Comparison of ENCODE assay signal across 8 mouse cellular contexts in the genomic region with DNA sequence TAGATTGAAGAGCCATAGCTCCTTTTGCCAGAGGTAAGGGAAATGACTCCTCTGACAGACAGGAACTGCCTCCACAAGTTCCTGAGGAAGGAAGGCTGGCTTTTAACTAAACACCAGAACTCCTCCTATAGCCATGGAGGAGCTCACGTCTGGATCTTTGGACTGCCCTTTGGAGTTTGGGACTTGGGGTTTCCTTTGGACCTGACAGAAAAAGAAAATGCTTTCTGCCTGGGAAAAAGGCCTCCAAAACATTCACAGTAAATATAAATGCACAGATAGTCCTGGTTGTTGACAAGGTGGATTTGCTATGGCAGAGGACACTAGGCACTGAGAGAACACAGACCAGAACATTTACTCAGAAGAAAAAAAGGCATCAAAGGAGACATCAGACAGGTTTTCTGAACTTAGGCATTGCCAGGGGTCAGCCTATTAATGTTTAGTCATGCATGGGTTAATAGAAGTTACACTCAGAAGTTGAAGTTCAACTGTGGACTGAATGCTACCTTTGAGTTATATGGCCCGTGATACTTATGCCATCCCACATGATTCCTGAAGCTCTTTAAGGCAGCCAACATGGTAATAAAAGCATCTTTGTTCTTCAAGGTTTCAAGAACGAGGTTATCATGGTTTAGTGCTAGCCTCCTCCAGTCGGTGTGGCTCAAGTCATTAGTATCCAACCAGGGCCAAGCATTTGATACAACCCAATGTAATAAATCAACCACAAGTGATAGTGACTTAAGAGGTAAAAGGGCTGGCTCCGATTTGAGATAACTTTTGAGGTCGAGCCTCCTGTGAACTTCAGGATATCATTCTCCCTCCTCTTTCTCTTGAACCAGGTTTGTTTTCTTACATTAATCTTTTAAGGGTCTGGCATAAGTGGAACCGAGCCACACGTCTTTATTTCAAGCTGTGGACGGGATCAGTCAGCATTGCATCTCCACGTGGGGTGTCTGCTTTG. TPM values are rescaled to one million over a fixed set of nuclear protein-coding genes. Genes with fewer than 3 reads are reported as not detected.
DNase-seq lines count a peak whose midpoint lies in the region; ATAC-seq and TF ChIP-seq lines count a peak whose summit lies in the region.

No protein-coding gene starts in this region.

- no peak overlapping the region for H3K27ac ChIP-seq in ES-E14 (ENCODE audit: insufficient read depth, low read depth, low read length, poor library complexity, severe bottlenecking)
- H3K27ac ChIP-seq in hindbrain, embryonic 13.5 days: no peak overlapping the region
- peak overlapping the region; percentile 68 for H3K27ac ChIP-seq in liver, embryonic 12.5 days

- WGBS in hindbrain, embryonic 13.5 days: 20% methylated on average over 10 of the region's 10 CpGs
- WGBS in liver, embryonic 12.5 days (ENCODE audit: insufficient replicate concordance): 9% methylated on average over 10 of the region's 10 CpGs

- peak overlapping the region; percentile 74 for H3K4me2 ChIP-seq in hindbrain, embryonic 13.5 days
- peak overlapping the region; percentile 86 for H3K4me2 ChIP-seq in liver, embryonic 12.5 days

- H3K27me3 ChIP-seq in hindbrain, embryonic 13.5 days: no peaks in the 10 kb centered on the region
- H3K27me3 ChIP-seq in liver, embryonic 12.5 days (replicated peaks): no peaks in the 10 kb centered on the region

- peak overlapping the region; percentile 64 to 82 for H3K4me3 ChIP-seq in ES-E14 (ENCODE audit: insufficient read depth in 1 of 2, low read depth in 1 of 2, low read length in 2 of 2, poor library complexity in 1 of 2, severe bottlenecking in 1 of 2)
- peak overlapping the region; percentile 79 for H3K4me3 ChIP-seq in hindbrain, embryonic 13.5 days
- peak overlapping the region; percentile 68 for H3K4me3 ChIP-seq in liver, embryonic 12.5 days

- H3K4me1 ChIP-seq in ES-E14 (ENCODE audit: control insufficient read depth in 2 of 2, insufficient read depth in 2 of 2, low read length in 2 of 2, poor library complexity in 1 of 2): peaks cover 0 to 2% of the 10 kb centered on the region in 2 experiments; a peak in 1 of 4 replicates
- H3K4me1 ChIP-seq in hindbrain, embryonic 13.5 days (replicated peaks): peaks cover 13% of the 10 kb centered on the region
- H3K4me1 ChIP-seq in liver, embryonic 12.5 days: peaks cover 19% of the 10 kb centered on the region

- ATAC-seq in hindbrain, embryonic 13.5 days (ENCODE audit: low FRiP score): no peak
- no peak for ATAC-seq in liver, embryonic 12.5 days
- ATAC-seq in activated CD4-positive, CD25-positive, alpha-beta regulatory T cell, adult 4 months: no peak

- peak overlapping the region; percentile 78; the same call in 1 of the 2 replicates for H3K9ac ChIP-seq in ES-E14 (ENCODE audit: insufficient read depth, low read depth, low read length, poor library complexity, severe bottlenecking)
- H3K9ac ChIP-seq in hindbrain, embryonic 13.5 days: peak overlapping the region; percentile 81
- H3K9ac ChIP-seq in liver, embryonic 12.5 days: peak overlapping the region; percentile 62

- no peaks in the 10 kb centered on the region for H3K36me3 ChIP-seq in ES-E14 (ENCODE audit: control insufficient read depth, insufficient read depth, low read length, poor library complexity, severe bottlenecking)
- H3K36me3 ChIP-seq in hindbrain, embryonic 13.5 days: no peaks in the 10 kb centered on the region
- peaks cover 5% of the 10 kb centered on the region; the same call in 1 of the 2 replicates for H3K36me3 ChIP-seq in liver, embryonic 12.5 days

- no peaks in the 10 kb centered on the region for H3K9me3 ChIP-seq in ES-E14 (ENCODE audit: control insufficient read depth, insufficient read depth, low read depth, low read length)
- no peaks in the 10 kb centered on the region for H3K9me3 ChIP-seq in hindbrain, embryonic 13.5 days
- H3K9me3 ChIP-seq in liver, embryonic 12.5 days (replicated peaks): no peaks in the 10 kb centered on the region

- in situ Hi-C loops in ES-E14 (cut with MboI; ENCODE audit: low sequenced_read_pairs in 2 of 2, unreplicated experiment in 2 of 2): no loop called here

- DNase-seq in cerebellum, adult 9-10 months: peak; percentile 30
- no peak for DNase-seq in cerebellum, postnatal 36 days
- no peak for DNase-seq in ES-E14 (ENCODE audit: low read depth, low spot score)
- DNase-seq in ovary, adult 18-20 months (ENCODE audit: low spot score): no peak
- DNase-seq in gastrocnemius, adult 8-10 months (ENCODE audit: low spot score in 2 of 2): no peak

TF ChIP-seq in ES-E14, 5 proteins besides CTCF, POLR2A, EP300 and RAD21:
- no peak for TF ChIP-seq ZNF384 (IDR thresholded peaks at IDR 0.05; ENCODE audit: low read depth, low read length)
- no peak for TF ChIP-seq MAFK (IDR thresholded peaks at IDR 0.05; ENCODE audit: insufficient read depth, low read depth, low read length)
- TF ChIP-seq ZC3H11A (IDR thresholded peaks at IDR 0.05; ENCODE audit: borderline replicate concordance, low read depth, low read length): no peak
- no peak for TF ChIP-seq CHD2 (IDR thresholded peaks at IDR 0.05; ENCODE audit: low read depth, low read length)
- no peak for TF ChIP-seq HCFC1 (IDR thresholded peaks at IDR 0.05; ENCODE audit: borderline replicate concordance, insufficient read depth, low read length)
TF ChIP-seq in ES-E14: peak in this region for 0.

RNA-seq across cellular contexts. Expression of a gene that starts 1.1 kb away (rescaled TPM):
- total RNA-seq in ES-E14 (2012; rRNA removed): 8.9 and 9.6 TPM in 2 replicates
- polyA plus RNA-seq in hindbrain, embryonic 13.5 days (2015; fragmentation: Nextera tagmentation; extraction: Ambion mirVana): 13.3 and 13.8 TPM in 2 replicates
- 9.0 and 9.1 TPM in 2 replicates for polyA plus RNA-seq in liver, embryonic 12.5 days (2016; fragmentation: Nextera tagmentation; extraction: Ambion mirVana)
- polyA plus RNA-seq in activated CD4-positive, CD25-positive, alpha-beta regulatory T cell, adult 4 months (2017; shearing (Covaris generic)): 10 to 100 TPM; 25.7 to 31.6 TPM
- 1 to 10 TPM; 3.1 to 4.1 (median 3.8) TPM for total RNA-seq in gastrocnemius, adult 8-10 months (2022)

RNA-seq across cellular contexts. Expression of a gene that starts 23.6 kb away (rescaled TPM):
- 21.0 and 21.2 TPM in 2 replicates for total RNA-seq in ES-E14 (2012; rRNA removed)
- 20.1 and 21.6 TPM in 2 replicates for polyA plus RNA-seq in hindbrain, embryonic 13.5 days (2015; fragmentation: Nextera tagmentation; extraction: Ambion mirVana)
- 13.2 and 13.3 TPM in 2 replicates for polyA plus RNA-seq in liver, embryonic 12.5 days (2016; fragmentation: Nextera tagmentation; extraction: Ambion mirVana)
- 10 to 100 TPM; 64.8 to 79.8 TPM for polyA plus RNA-seq in activated CD4-positive, CD25-positive, alpha-beta regulatory T cell, adult 4 months (2017; shearing (Covaris generic))
- total RNA-seq in gastrocnemius, adult 8-10 months (2022): 1 to 10 TPM; 1.3 to 2.4 (median 2.2) TPM
